Mouse (Mus musculus): ENCODE measurements at regions not wholly inside any gene's neighbourhood (a gene's known extent, or its start where the extent isn't known, plus 50 kb on each side); places are given as distances from the start of the nearest gene placed in this dataset.

- no peak for DNase-seq
Measured at GRCm38 (mm10) chr9:32057427-32058115, 58.4 kb upstream of the Arhgap32 start.

DNA sequence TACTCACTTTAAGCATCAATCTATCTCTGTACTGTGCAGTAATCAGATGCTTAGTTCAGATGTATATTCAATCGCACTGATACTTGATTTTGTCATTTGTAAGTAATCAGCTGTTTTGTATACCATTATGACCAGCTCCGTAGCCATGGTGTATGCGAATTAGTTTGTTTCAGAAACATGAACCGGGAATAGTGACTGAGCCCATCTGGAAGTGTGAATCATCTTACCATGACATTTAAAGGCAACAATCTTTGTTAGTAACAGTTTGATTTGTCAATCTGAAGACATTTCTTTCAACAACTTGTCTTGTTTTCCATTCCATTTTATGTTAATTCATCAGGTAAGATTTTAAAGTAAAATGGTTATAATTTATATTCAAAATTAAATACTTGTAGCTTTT is 53.2 kb upstream of the Arhgap32 start:
- DNase-seq: no peak

- no peak for DNase-seq
Measured at GRCm38 (mm10) chr9:32063541-32063940, 52.4 kb upstream of the Arhgap32 start.

DNA sequence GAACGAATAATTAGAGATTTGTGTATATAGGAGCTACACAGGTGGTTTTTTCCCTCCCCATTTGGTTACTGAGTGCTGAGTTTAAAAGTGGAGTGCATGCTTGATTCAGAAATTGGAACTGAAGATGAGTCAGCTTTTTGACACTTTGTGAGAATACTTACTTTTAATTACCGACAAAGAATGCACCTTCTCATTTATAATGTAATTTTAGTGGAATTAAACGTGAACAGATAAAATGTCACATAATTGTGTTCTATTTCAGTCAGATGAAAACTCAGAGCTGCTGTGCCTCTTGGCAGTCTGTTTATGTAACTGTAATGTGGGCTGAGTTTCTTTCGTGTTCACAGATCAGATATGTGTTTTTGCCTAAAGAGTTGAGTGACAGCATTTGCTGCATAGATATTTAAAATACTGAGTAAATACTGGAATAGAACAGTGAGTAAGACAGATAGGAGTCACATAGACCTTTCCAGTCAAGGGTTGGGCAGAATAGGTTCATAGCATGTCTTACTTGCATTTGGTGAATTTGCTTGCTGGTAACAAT is 51.9 kb upstream of the Arhgap32 start:
- DNase-seq: no peak

All from kidney, adult 18-20 months (tissue).